Mouse (Mus musculus) embryonic facial prominence, embryonic 11.5 days (tissue): Measurements from ENCODE around the gene Snu13. TPM values are rescaled to one million over a fixed set of nuclear protein-coding genes. Genes with fewer than 3 reads are reported as not detected.

Experiments used
- ATAC-seq: fragments of 200-750 bp; cut with Nextera tagmentation; replicated peaks from 2 replicates; pipeline ENCODE4 v1.8.0; 2017; ENCODE audit warnings: low read depth; ENCODE audit not compliant: insufficient number of reproducible peaks, low FRiP score, low TSS enrichment
- DNase-seq: peaks from one replicate; pipeline ENCODE4 v3.0.0-alpha.2; 2015; ENCODE audit warnings: low spot score
- H3K27ac ChIP-seq: fragments of 300-500 bp; sonication (generic); replicated peaks from 2 replicates; pipeline ENCODE4 v1.5.1; 2014; ENCODE audit warnings: mild to moderate bottlenecking, low read depth, low read length, control low read depth
- H3K27me3 ChIP-seq: fragments of 300-500 bp; sonication (generic); 2 replicates; pipeline ENCODE4 v1.6.1; 2014; ENCODE audit warnings: mild to moderate bottlenecking, low read length, moderate library complexity, mixed read lengths; ENCODE audit not compliant: control insufficient read depth, insufficient read depth
- H3K36me3 ChIP-seq: fragments of 300-500 bp; sonication (generic); replicated peaks from 2 replicates; pipeline ENCODE4 v1.6.1; 2014; ENCODE audit warnings: low read depth, mild to moderate bottlenecking, low read length, moderate library complexity, mixed read lengths; ENCODE audit not compliant: control insufficient read depth, insufficient read depth
- H3K4me1 ChIP-seq: fragments of 300-500 bp; sonication (generic); 2 replicates; pipeline ENCODE4 v1.6.1; 2014; ENCODE audit warnings: low read length, mixed read lengths; ENCODE audit not compliant: control insufficient read depth, insufficient read depth
- H3K4me2 ChIP-seq: fragments of 300-500 bp; sonication (generic); 2 replicates; pipeline ENCODE4 v1.6.1; 2014; ENCODE audit warnings: low read depth, mild to moderate bottlenecking, control low read depth, low read length, moderate library complexity
- H3K4me3 ChIP-seq: fragments of 300-500 bp; sonication (generic); 2 replicates; pipeline ENCODE4 v1.5.1; 2014; ENCODE audit warnings: low read depth, low read length, control low read depth
- H3K9ac ChIP-seq: fragments of 300-500 bp; sonication (generic); replicated peaks from 2 replicates; pipeline ENCODE4 v1.6.1; 2014; ENCODE audit warnings: mild to moderate bottlenecking, control low read depth, low read length
- H3K9me3 ChIP-seq: fragments of 300-500 bp; sonication (generic); replicated peaks from 2 replicates; pipeline ENCODE4 v1.6.1; 2016; ENCODE audit warnings: mild to moderate bottlenecking, low read length, inconsistent platforms, mixed read lengths; ENCODE audit not compliant: control insufficient read depth
- WGBS: fragments of 180-500 bp; shearing (Covaris S2); extraction: QIAGEN DNeasy Blood & Tissue Kit; methylation state at CpG from one replicate; pipeline ENCODE4 v1.1.7; 2014; 5-methylcytosine and 5-hydroxymethylcytosine counted together
- polyA plus RNA-seq: library from polyadenylated mRNA; unstranded; fragments of >200 nt; fragmentation: Nextera tagmentation; extraction: Ambion mirVana; gene quantifications from 2 replicates; pipeline ENCODE4 v1.2.1, GENCODE M21; 2014

Snu13 gene
- polyA plus RNA-seq, 1 experiment from 2014 or later: 342 TPM

- Histone ChIP-seq H3K27me3 (no peaks in the 10 kb centered on the region), H3K4me3 (no peak overlapping the region), H3K4me2 (no peak overlapping the region), H3K27ac (no peak overlapping the region), H3K4me1 (peaks cover 3% of the 10 kb centered on the region), H3K36me3 (peaks cover 8% of the 10 kb centered on the region), H3K9ac (no peak overlapping the region), H3K9me3 (no peaks in the 10 kb centered on the region)
- ATAC-seq (no peak), DNase-seq (peak; percentile 25)
- 95% methylated on average over 7 of the region's 7 CpGs for WGBS
Observed at GRCm38 (mm10) chr15:82044166-82044784, 3.1 kb downstream of the Snu13 start.

GRCm38 (mm10) chr15:82040650-82041049 is 6.7 kb downstream of the Snu13 start:
- Histone ChIP-seq H3K4me3 (no peak overlapping the region), H3K9me3 (no peaks in the 10 kb centered on the region), H3K27me3 (no peaks in the 10 kb centered on the region), H3K27ac (no peak overlapping the region), H3K4me2 (no peak overlapping the region), H3K36me3 (peaks cover 12% of the 10 kb centered on the region), H3K9ac (no peak overlapping the region), H3K4me1 (no peaks in the 10 kb centered on the region)
- ATAC-seq (no peak), DNase-seq (peak; percentile 71)
- 100% methylated on average over 1 of the region's 1 CpGs for WGBS

- H3K36me3 ChIP-seq: peaks cover 12% of the 10 kb centered on the region
- DNase-seq: peak; percentile 57
- H3K4me1 ChIP-seq: no peaks in the 10 kb centered on the region
- 83% methylated on average over 12 of the region's 12 CpGs for WGBS
- H3K27ac ChIP-seq: no peak overlapping the region
- H3K4me2 ChIP-seq: no peak overlapping the region
- H3K9ac ChIP-seq: no peak overlapping the region
- H3K4me3 ChIP-seq: no peak overlapping the region
- ATAC-seq: no peak
- H3K9me3 ChIP-seq: no peaks in the 10 kb centered on the region
- H3K27me3 ChIP-seq: no peaks in the 10 kb centered on the region
Observed at GRCm38 (mm10) chr15:82035904-82036689, 11.3 kb downstream of the Snu13 start.

- no peak within 1 kb of the TSS for H3K9ac ChIP-seq
- no peak for DNase-seq
- ATAC-seq: no peak
- no peak within 1 kb of the TSS for H3K4me2 ChIP-seq
- no peaks in the 10 kb centered on the region for H3K4me1 ChIP-seq
- no peak within 1 kb of the TSS for H3K27ac ChIP-seq
- no peak within 1 kb of the TSS for H3K4me3 ChIP-seq
- no peaks in the 10 kb centered on the region for H3K9me3 ChIP-seq
- no peaks in the 10 kb centered on the region for H3K27me3 ChIP-seq
- peaks cover 6% of the 10 kb centered on the region; the same call in 1 of the 2 replicates for H3K36me3 ChIP-seq
- 95% methylated on average over 4 of the region's 4 CpGs for WGBS
Observed at GRCm38 (mm10) chr15:82033762-82034161, 13.6 kb downstream of the Snu13 start, which contains the start of gene Desi1. TSS of gene Desi1 (minus strand) at chr15:82033862.

- 85% methylated on average over 7 of the region's 7 CpGs for WGBS
- ATAC-seq (no peak), DNase-seq (no peak)
- H3K27me3 ChIP-seq: no peaks in the 10 kb centered on the region
- H3K36me3 ChIP-seq: peaks cover 3% of the 10 kb centered on the region
- no peak overlapping the region for H3K4me3 ChIP-seq
- no peak overlapping the region for H3K27ac ChIP-seq
- no peaks in the 10 kb centered on the region for H3K9me3 ChIP-seq
- H3K4me2 ChIP-seq: no peak overlapping the region
- no peaks in the 10 kb centered on the region for H3K4me1 ChIP-seq
- H3K9ac ChIP-seq: no peak overlapping the region
Observed at GRCm38 (mm10) chr15:82032386-82032785, 15.0 kb downstream of the Snu13 start.

- no peaks in the 10 kb centered on the region for H3K9me3 ChIP-seq
- ATAC-seq: no peak
- H3K4me2 ChIP-seq: no peak overlapping the region
- no peak for DNase-seq
- peaks cover 6% of the 10 kb centered on the region for H3K36me3 ChIP-seq
- H3K9ac ChIP-seq: no peak overlapping the region
- 90% methylated on average over 7 of the region's 7 CpGs for WGBS
- H3K27me3 ChIP-seq: no peaks in the 10 kb centered on the region
- H3K4me3 ChIP-seq: no peak overlapping the region
- no peak overlapping the region for H3K27ac ChIP-seq
- H3K4me1 ChIP-seq: no peaks in the 10 kb centered on the region
Observed at GRCm38 (mm10) chr15:82027726-82028125, 19.7 kb downstream of the Snu13 start.

GRCm38 (mm10) chr15:82027276-82027675 is 20.1 kb downstream of the Snu13 start:
- Histone ChIP-seq H3K27me3 (no peaks in the 10 kb centered on the region), H3K9me3 (no peaks in the 10 kb centered on the region), H3K36me3 (peaks cover 6% of the 10 kb centered on the region), H3K9ac (no peak overlapping the region), H3K4me2 (no peak overlapping the region), H3K4me3 (no peak overlapping the region), H3K27ac (no peak overlapping the region), H3K4me1 (no peaks in the 10 kb centered on the region)
- 94% methylated on average over 7 of the region's 7 CpGs for WGBS
- DNase-seq (no peak), ATAC-seq (no peak)

- Histone ChIP-seq H3K27me3 (no peaks in the 10 kb centered on the region), H3K4me1 (no peaks in the 10 kb centered on the region), H3K9ac (no peak overlapping the region), H3K9me3 (no peaks in the 10 kb centered on the region), H3K4me3 (no peak overlapping the region), H3K36me3 (peaks cover 6% of the 10 kb centered on the region), H3K4me2 (no peak overlapping the region), H3K27ac (no peak overlapping the region)
- WGBS: 89% methylated on average over 6 of the region's 6 CpGs
- ATAC-seq (no peak), DNase-seq (no peak)
Observed at GRCm38 (mm10) chr15:82023965-82024635, 23.3 kb downstream of the Snu13 start.
